Mouse (Mus musculus): ENCODE data around the gene Elf4. TPM values are rescaled to one million over a fixed set of nuclear protein-coding genes. Genes with fewer than 3 reads are reported as not detected.

Elf4 gene
- polyA plus RNA-seq (2015; fragmentation: Nextera tagmentation; extraction: Ambion mirVana), result 2.7 and 3.2 TPM in 2 replicates

GRCm38 (mm10) chrX:48462754-48463507 lies at the start of gene Elf4:
Gene Elf4, minus strand, starts transcription at chrX:48463132.

Other genes with a start within 250 kb of the Elf4 start
- 8.5 and 9.6 TPM in 2 replicates for gene Utp14a, start 206.3 kb downstream of the Elf4 start, polyA plus RNA-seq (2015; fragmentation: Nextera tagmentation; extraction: Ambion mirVana)
- gene Bcorl1, start 121.8 kb downstream of the Elf4 start, polyA plus RNA-seq (2015; fragmentation: Nextera tagmentation; extraction: Ambion mirVana), result 1.9 and 2.5 TPM in 2 replicates
- gene Aifm1, start 50.4 kb upstream of the Elf4 start, polyA plus RNA-seq (2015; fragmentation: Nextera tagmentation; extraction: Ambion mirVana), result 77.5 and 172 TPM in 2 replicates
- 46.1 and 61.0 TPM in 2 replicates for gene Rab33a, start 56.2 kb upstream of the Elf4 start, polyA plus RNA-seq (2015; fragmentation: Nextera tagmentation; extraction: Ambion mirVana)
- gene Zfp280c, start 131.4 kb upstream of the Elf4 start, polyA plus RNA-seq (2015; fragmentation: Nextera tagmentation; extraction: Ambion mirVana), result 4.9 and 5.4 TPM in 2 replicates
- gene Slc25a14, start 160.3 kb upstream of the Elf4 start, polyA plus RNA-seq (2015; fragmentation: Nextera tagmentation; extraction: Ambion mirVana), result 17.7 and 21.0 TPM in 2 replicates
- gene Gpr119, start 211.3 kb upstream of the Elf4 start, polyA plus RNA-seq (2015; fragmentation: Nextera tagmentation; extraction: Ambion mirVana), result 0.23 and 0.32 TPM in 2 replicates
- gene Rbmx2, start 231.9 kb upstream of the Elf4 start, polyA plus RNA-seq (2015; fragmentation: Nextera tagmentation; extraction: Ambion mirVana), result 12.1 and 13.7 TPM in 2 replicates